Mouse (Mus musculus) heart, adult 2 months (tissue): ENCODE measurements around the gene Ezh1. TPM values are rescaled to one million over a fixed set of nuclear protein-coding genes. Genes with fewer than 3 reads are reported as not detected.

Experiments
- DNase-seq, 2 experiments: peaks; one replicate each; pipeline ENCODE4 v3.0.0; 2021
- H3K27ac ChIP-seq: fragments of 200-600 bp; 2 replicates; pipeline ENCODE4 v1.8.1; 2022
- H3K27me3 ChIP-seq: fragments of 200-500 bp; 2 replicates; pipeline ENCODE4 v1.6.1; 2012; ENCODE audit warnings: mild to moderate bottlenecking, low read length, inconsistent platforms, mixed read lengths; ENCODE audit not compliant: control insufficient read depth, insufficient read depth
- H3K36me3 ChIP-seq: fragments of 200-500 bp; 2 replicates; pipeline ENCODE4 v1.6.1; 2012; ENCODE audit warnings: low read length, inconsistent platforms; ENCODE audit not compliant: control insufficient read depth, insufficient read depth
- H3K4me1 ChIP-seq: fragments of 200-500 bp; 2 replicates; pipeline ENCODE4 v1.6.1; 2011; ENCODE audit warnings: low read length; ENCODE audit not compliant: control insufficient read depth, insufficient read depth
- H3K4me3 ChIP-seq: fragments of 200-600 bp; 2 replicates; pipeline ENCODE4 v1.8.1; 2022
- H3K79me2 ChIP-seq: fragments of 200-500 bp; replicated peaks from 2 replicates; pipeline ENCODE4 v1.6.1; 2012; ENCODE audit warnings: mild to moderate bottlenecking, inconsistent platforms, low read length, moderate library complexity, mixed read lengths; ENCODE audit not compliant: control insufficient read depth, insufficient read depth
- H3K9ac ChIP-seq: fragments of 200-500 bp; 2 replicates; pipeline ENCODE4 v1.6.1; 2012; ENCODE audit warnings: low read depth, mild to moderate bottlenecking, control low read depth, inconsistent platforms, low read length, mixed read lengths
- CTCF ChIP-seq: fragments of 200-600 bp; IDR thresholded peaks from 2 replicates; pipeline ENCODE4 v1.8.1; 2022; ENCODE audit warnings: antibody characterized with exemption, mild to moderate bottlenecking, moderate library complexity
- EP300 ChIP-seq: fragments of 200-500 bp; IDR thresholded peaks from 2 replicates; pipeline ENCODE4 v1.6.1; 2011; ENCODE audit warnings: low read depth, low read length, control low read depth; ENCODE audit not compliant: insufficient read depth
- POLR2A ChIP-seq: fragments of 200-500 bp; IDR thresholded peaks from 2 replicates; pipeline ENCODE4 v1.6.1; 2011; ENCODE audit warnings: mild to moderate bottlenecking, low read depth, low read length, control low read depth; ENCODE audit not compliant: insufficient read depth
- WGBS: fragments of 180-500 bp; shearing (Covaris S2); methylation state at CpG from one replicate; pipeline ENCODE4 v1.1.7; 2018; 5-methylcytosine and 5-hydroxymethylcytosine counted together
- intact Hi-C: fragments of 180-260 bp; cut with DNase I; formaldehyde crosslinking; loops from one replicate; pipeline ENCODE4 v1.15.1; 2025
- polyA plus RNA-seq: library from polyadenylated mRNA; depleted of rRNA; stranded (reverse); fragments of >200 nt; gene quantifications from 2 replicates; pipeline ENCODE4 v1.2.3, GENCODE M21; 2012
- total RNA-seq, 2 experiments: library from RNA; stranded (reverse); gene quantifications; 2 replicates each; pipeline ENCODE4 v1.2.3; 2021

Ezh1 gene
- total and polyA plus RNA-seq, 3 experiments, result 26.1 to 31.4 (median 29.8) TPM

- WGBS, result 24% methylated on average over 5 of the region's 5 CpGs
- TF ChIP-seq EP300 (no peak), POLR2A (no peak), CTCF (no peak)
- no peak overlapping the region for H3K9ac ChIP-seq
- peaks cover 7% of the 10 kb centered on the region for H3K4me1 ChIP-seq
- H3K4me3 ChIP-seq, result no peak overlapping the region
- no peaks in the 10 kb centered on the region for H3K27me3 ChIP-seq
- no peaks in the 10 kb centered on the region for H3K79me2 ChIP-seq
- no peak overlapping the region for H3K27ac ChIP-seq
- intact Hi-C loops, result no loop called here
- no peaks in the 10 kb centered on the region; the same call in 1 of the 2 replicates for H3K36me3 ChIP-seq
- DNase-seq, result no peak
Observed at GRCm38 (mm10) chr11:101194137-101194536, 32.1 kb downstream of the Ezh1 start.

GRCm38 (mm10) chr11:101193076-101193475 is 33.2 kb downstream of the Ezh1 start:
- Histone ChIP-seq H3K27me3 (no peaks in the 10 kb centered on the region), H3K27ac (no peak overlapping the region), H3K36me3 (no peaks in the 10 kb centered on the region; the same call in 1 of the 2 replicates), H3K4me1 (peaks cover 7% of the 10 kb centered on the region), H3K9ac (no peak overlapping the region), H3K79me2 (no peaks in the 10 kb centered on the region), H3K4me3 (no peak overlapping the region)
- TF ChIP-seq EP300 (no peak), CTCF (no peak), POLR2A (no peak)
- intact Hi-C loops, result no loop called here
- WGBS, result 83% methylated on average over 7 of the region's 7 CpGs
- DNase-seq, result no peak

DNA sequence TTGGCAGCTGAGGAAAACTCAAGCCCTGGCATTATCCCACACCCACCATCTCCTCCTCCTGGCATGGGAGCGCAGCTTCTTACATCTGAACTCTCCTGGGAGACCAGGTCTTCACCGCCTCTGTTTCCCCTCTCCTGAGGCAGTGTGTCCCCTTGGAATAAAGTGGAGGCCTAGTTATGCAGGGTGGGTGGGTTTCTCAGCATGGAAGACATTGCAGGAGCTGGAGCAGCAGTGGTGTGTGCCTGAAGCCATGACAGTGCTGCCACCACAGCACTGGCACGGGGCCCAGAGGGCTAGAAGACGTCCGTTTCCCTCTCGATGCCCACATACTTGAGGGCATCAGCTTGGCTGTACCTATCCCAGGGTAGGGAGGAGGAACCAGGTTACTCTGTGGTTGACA is 33.6 kb downstream of the Ezh1 start:
- intact Hi-C loops, result no loop called here
- H3K79me2 ChIP-seq, result no peaks in the 10 kb centered on the region
- DNase-seq, result no peak
- H3K4me3 ChIP-seq, result no peak overlapping the region
- no peak overlapping the region for H3K9ac ChIP-seq
- H3K4me1 ChIP-seq, result peaks cover 7% of the 10 kb centered on the region
- H3K36me3 ChIP-seq, result no peaks in the 10 kb centered on the region; the same call in 1 of the 2 replicates
- TF ChIP-seq CTCF (no peak), EP300 (no peak), POLR2A (no peak)
- H3K27ac ChIP-seq, result no peak overlapping the region
- WGBS, result 80% methylated on average over 6 of the region's 6 CpGs
- H3K27me3 ChIP-seq, result no peaks in the 10 kb centered on the region

DNA sequence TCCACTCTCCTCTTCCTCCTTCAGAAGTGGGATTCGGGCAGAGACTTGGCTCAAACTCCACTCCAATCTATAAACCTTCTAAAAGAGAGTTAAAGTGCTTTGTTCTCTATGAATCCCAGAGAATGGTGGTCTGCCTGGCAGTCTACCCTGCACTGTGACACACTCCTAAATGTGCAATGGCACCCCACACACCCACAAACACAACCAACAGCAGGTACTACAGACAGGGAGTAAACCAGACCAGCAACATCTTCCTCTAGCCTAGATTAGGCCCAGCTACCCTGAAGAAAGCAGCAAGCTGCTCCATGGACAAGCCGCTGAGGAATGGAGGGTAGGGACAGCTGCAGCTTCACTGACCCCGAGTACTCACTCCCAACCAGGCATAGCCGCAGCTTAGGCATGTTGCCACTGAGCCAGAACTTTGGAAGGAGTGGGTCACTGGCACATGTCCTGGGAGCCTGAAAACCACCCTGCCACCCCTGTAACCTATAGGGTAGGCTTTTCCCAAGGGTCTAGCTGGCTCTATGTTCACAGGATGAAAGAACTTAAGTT is 34.3 kb downstream of the Ezh1 start:
- Histone ChIP-seq H3K4me3 (no peak overlapping the region), H3K4me1 (peaks cover 7% of the 10 kb centered on the region), H3K79me2 (no peaks in the 10 kb centered on the region), H3K9ac (no peak overlapping the region), H3K36me3 (no peaks in the 10 kb centered on the region; the same call in 1 of the 2 replicates), H3K27ac (no peak overlapping the region), H3K27me3 (no peaks in the 10 kb centered on the region)
- DNase-seq, result no peak
- TF ChIP-seq EP300 (no peak), CTCF (no peak), POLR2A (no peak)
- WGBS, result 82% methylated on average over 4 of the region's 4 CpGs
- intact Hi-C loops, result no loop called here

DNA sequence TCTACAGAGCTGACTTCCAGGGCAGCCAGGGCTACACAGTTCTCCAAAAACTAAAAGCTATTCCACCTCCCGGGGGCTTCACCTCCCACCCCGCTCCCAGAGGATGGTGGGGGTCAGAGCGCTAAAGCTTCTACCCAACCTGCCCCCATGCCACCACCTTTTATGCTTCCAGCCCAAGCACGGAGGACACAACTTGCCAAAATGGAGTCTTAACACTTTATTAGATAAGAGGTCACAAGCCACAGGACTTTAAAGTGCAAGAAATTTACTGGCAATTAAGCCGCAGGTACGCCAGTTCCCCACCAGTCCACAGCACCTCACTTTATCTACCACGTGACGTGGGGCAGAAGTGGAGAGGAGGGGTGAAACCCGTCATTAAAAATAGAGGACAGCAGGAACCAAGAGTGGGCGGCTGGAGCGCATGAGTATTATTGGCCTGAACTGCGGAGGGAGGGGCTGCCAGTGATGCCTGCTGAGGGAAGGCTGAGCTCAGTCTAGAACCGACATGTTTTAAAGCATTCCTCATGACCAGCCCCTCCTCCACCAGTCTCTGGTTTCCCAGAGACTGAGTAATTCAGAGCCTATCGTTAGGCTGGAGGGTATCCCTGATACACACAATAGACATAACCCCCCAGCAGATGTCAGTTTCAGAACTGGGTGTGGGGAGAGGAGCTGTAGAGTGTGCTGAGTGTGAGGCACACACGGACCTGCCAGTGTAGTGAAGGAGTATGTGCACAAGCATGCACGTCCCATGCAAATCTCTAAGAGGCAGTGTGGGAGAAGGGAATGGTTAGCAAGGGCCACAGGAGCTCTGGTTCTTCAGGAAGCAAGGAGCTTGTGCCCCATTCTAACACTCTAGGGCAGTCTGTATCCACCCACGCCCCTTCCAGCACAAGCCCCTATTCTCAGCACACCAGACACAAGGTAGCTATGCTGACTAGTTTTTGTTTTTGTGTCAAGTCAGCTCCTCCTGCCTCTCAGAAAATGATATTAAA is 35.1 kb downstream of the Ezh1 start:
- H3K79me2 ChIP-seq, result no peaks in the 10 kb centered on the region
- H3K36me3 ChIP-seq, result no peaks in the 10 kb centered on the region; the same call in 1 of the 2 replicates
- DNase-seq, result no peak
- H3K9ac ChIP-seq, result no peak overlapping the region
- H3K27me3 ChIP-seq, result no peaks in the 10 kb centered on the region
- TF ChIP-seq CTCF (no peak), EP300 (no peak), POLR2A (no peak; the same call in 1 of the 2 replicates)
- H3K27ac ChIP-seq, result no peak overlapping the region
- H3K4me1 ChIP-seq, result peaks cover 7% of the 10 kb centered on the region
- intact Hi-C loops, result no loop called here
- H3K4me3 ChIP-seq, result no peak overlapping the region
- WGBS, result 63% methylated on average over 17 of the region's 17 CpGs
